Mouse (Mus musculus): Measurements from ENCODE around the gene Eif5. TPM values are rescaled to one million over a fixed set of nuclear protein-coding genes. Genes with fewer than 3 reads are reported as not detected.
A peak's percentile ranks its signal among the peaks of the same experiment; 100 is the strongest.

Gene Eif5
- total and polyA plus RNA-seq, 2 experiments = 93.7 to 94.2 TPM

- no peaks in the 10 kb centered on the region for H3K27me3 ChIP-seq (ENCODE audit: control insufficient read depth, insufficient read depth, low read length)
These were observed 10.1 kb upstream of the Eif5 start for GRCm38 (mm10) chr12:111527643-111528281.

GRCm38 (mm10) chr12:111529192-111529591, 8.6 kb upstream of the Eif5 start:
- H3K27me3 ChIP-seq (ENCODE audit: control insufficient read depth, insufficient read depth, low read length) = no peaks in the 10 kb centered on the region

More at GRCm38 (mm10) chr12:111527643-111528281, 10.1 kb upstream of the Eif5 start:
- 65% methylated on average over 8 of the region's 8 CpGs for WGBS
- Histone ChIP-seq H3K36me3 (ENCODE audit: control insufficient read depth, insufficient read depth, low read length) (no peaks in the 10 kb centered on the region), H3K9ac (ENCODE audit: low read depth, low read length) (no peak overlapping the region), H3K4me3 (ENCODE audit: insufficient read depth, low read depth, low read length) (no peak overlapping the region), H3K79me2 (ENCODE audit: control insufficient read depth, insufficient read depth, low read length) (no peaks in the 10 kb centered on the region), H3K27ac (replicated peaks; ENCODE audit: insufficient read depth, low read depth, low read length) (no peak overlapping the region), H3K4me1 (ENCODE audit: control insufficient read depth, insufficient read depth, low read length) (peaks cover 5% of the 10 kb centered on the region)
- no peak for DNase-seq (ENCODE audit: extremely low read depth, low read depth, low spot score)
- no peak for TF ChIP-seq POLR2A (IDR thresholded peaks at IDR 0.05; ENCODE audit: extremely low read depth, insufficient read depth, low read length)
- no peak for TF ChIP-seq CTCF (IDR thresholded peaks at IDR 0.05; ENCODE audit: low read depth, low read length)

GRCm38 (mm10) chr12:111533096-111533794, 4.6 kb upstream of the Eif5 start:
- no peak for DNase-seq (ENCODE audit: extremely low read depth, low read depth, low spot score)

More at GRCm38 (mm10) chr12:111529192-111529591, 8.6 kb upstream of the Eif5 start:
- Histone ChIP-seq H3K9ac (ENCODE audit: low read depth, low read length) (no peak overlapping the region), H3K4me3 (ENCODE audit: insufficient read depth, low read depth, low read length) (no peak overlapping the region), H3K27ac (replicated peaks; ENCODE audit: insufficient read depth, low read depth, low read length) (no peak overlapping the region), H3K79me2 (ENCODE audit: control insufficient read depth, insufficient read depth, low read length) (no peaks in the 10 kb centered on the region), H3K36me3 (ENCODE audit: control insufficient read depth, insufficient read depth, low read length) (no peaks in the 10 kb centered on the region), H3K4me1 (ENCODE audit: control insufficient read depth, insufficient read depth, low read length) (peaks cover 5% of the 10 kb centered on the region)
- TF ChIP-seq POLR2A (IDR thresholded peaks at IDR 0.05; ENCODE audit: extremely low read depth, insufficient read depth, low read length) (no peak), CTCF (IDR thresholded peaks at IDR 0.05; ENCODE audit: low read depth, low read length) (no peak)
- DNase-seq (ENCODE audit: extremely low read depth, low read depth, low spot score) = no peak
- WGBS = 18% methylated on average over 8 of the region's 8 CpGs

GRCm38 (mm10) chr12:111535281-111535680, 2.5 kb upstream of the Eif5 start:
- WGBS = 18% methylated on average over 6 of the region's 6 CpGs
- DNase-seq (ENCODE audit: extremely low read depth, low read depth, low spot score) = peak; percentile 79
- Histone ChIP-seq H3K79me2 (ENCODE audit: control insufficient read depth, insufficient read depth, low read length) (peaks cover 13% of the 10 kb centered on the region; the same call in 1 of the 2 replicates), H3K36me3 (ENCODE audit: control insufficient read depth, insufficient read depth, low read length) (peaks cover 12% of the 10 kb centered on the region), H3K27ac (replicated peaks; ENCODE audit: insufficient read depth, low read depth, low read length) (peak overlapping the region; percentile 97), H3K4me1 (ENCODE audit: control insufficient read depth, insufficient read depth, low read length) (peaks cover 24% of the 10 kb centered on the region), H3K4me3 (ENCODE audit: insufficient read depth, low read depth, low read length) (no peak overlapping the region), H3K27me3 (ENCODE audit: control insufficient read depth, insufficient read depth, low read length) (no peaks in the 10 kb centered on the region), H3K9ac (ENCODE audit: low read depth, low read length) (no peak overlapping the region)
- TF ChIP-seq CTCF (IDR thresholded peaks at IDR 0.05; ENCODE audit: low read depth, low read length) (no peak), POLR2A (IDR thresholded peaks at IDR 0.05; ENCODE audit: extremely low read depth, insufficient read depth, low read length) (no peak)

More at GRCm38 (mm10) chr12:111533096-111533794, 4.6 kb upstream of the Eif5 start:
- Histone ChIP-seq H3K27ac (replicated peaks; ENCODE audit: insufficient read depth, low read depth, low read length) (no peak overlapping the region), H3K9ac (ENCODE audit: low read depth, low read length) (no peak overlapping the region), H3K79me2 (ENCODE audit: control insufficient read depth, insufficient read depth, low read length) (peaks cover 2% of the 10 kb centered on the region; the same call in 1 of the 2 replicates), H3K36me3 (ENCODE audit: control insufficient read depth, insufficient read depth, low read length) (no peaks in the 10 kb centered on the region), H3K4me1 (ENCODE audit: control insufficient read depth, insufficient read depth, low read length) (peaks cover 18% of the 10 kb centered on the region), H3K27me3 (ENCODE audit: control insufficient read depth, insufficient read depth, low read length) (no peaks in the 10 kb centered on the region), H3K4me3 (ENCODE audit: insufficient read depth, low read depth, low read length) (no peak overlapping the region)
- 88% methylated on average over 11 of the region's 11 CpGs for WGBS
- TF ChIP-seq POLR2A (IDR thresholded peaks at IDR 0.05; ENCODE audit: extremely low read depth, insufficient read depth, low read length) (no peak), CTCF (IDR thresholded peaks at IDR 0.05; ENCODE audit: low read depth, low read length) (no peak)

GRCm38 (mm10) chr12:111535762-111536161, 2.1 kb upstream of the Eif5 start:
- H3K36me3 ChIP-seq (ENCODE audit: control insufficient read depth, insufficient read depth, low read length) = peaks cover 16% of the 10 kb centered on the region
- 24% methylated on average over 5 of the region's 5 CpGs for WGBS
- H3K27ac ChIP-seq (replicated peaks; ENCODE audit: insufficient read depth, low read depth, low read length) = peak overlapping the region; percentile 97
- no peaks in the 10 kb centered on the region for H3K27me3 ChIP-seq (ENCODE audit: control insufficient read depth, insufficient read depth, low read length)
- peak overlapping the region; percentile 36; the same call in 1 of the 2 replicates for H3K9ac ChIP-seq (ENCODE audit: low read depth, low read length)
- H3K79me2 ChIP-seq (ENCODE audit: control insufficient read depth, insufficient read depth, low read length) = peaks cover 13% of the 10 kb centered on the region; the same call in 1 of the 2 replicates
- TF ChIP-seq CTCF (IDR thresholded peaks at IDR 0.05; ENCODE audit: low read depth, low read length) (no peak), POLR2A (IDR thresholded peaks at IDR 0.05; ENCODE audit: extremely low read depth, insufficient read depth, low read length) (no peak)
- H3K4me1 ChIP-seq (ENCODE audit: control insufficient read depth, insufficient read depth, low read length) = peaks cover 26% of the 10 kb centered on the region
- DNase-seq (ENCODE audit: extremely low read depth, low read depth, low spot score) = peak; percentile 81
- no peak overlapping the region for H3K4me3 ChIP-seq (ENCODE audit: insufficient read depth, low read depth, low read length)

Data from liver, adult 2 months (tissue).